Mouse (Mus musculus) embryonic facial prominence, embryonic 12.5 days (tissue): Measurements from ENCODE around the gene Cfb. TPM values are rescaled to one million over a fixed set of nuclear protein-coding genes. Genes with fewer than 3 reads are reported as not detected.

Source experiments
- ATAC-seq: fragments of 200-750 bp; cut with Nextera tagmentation; 2 replicates; pipeline ENCODE4 v1.8.0; 2017; ENCODE audit not compliant: insufficient number of reproducible peaks, insufficient read depth, low FRiP score, low TSS enrichment
- H3K27ac ChIP-seq: fragments of 300-500 bp; sonication (generic); 2 replicates; pipeline ENCODE4 v1.5.1; 2016; ENCODE audit warnings: mild to moderate bottlenecking
- H3K27me3 ChIP-seq: fragments of 300-500 bp; sonication (generic); 2 replicates; pipeline ENCODE4 v1.6.1; 2016; ENCODE audit warnings: mild to moderate bottlenecking, moderate library complexity
- H3K36me3 ChIP-seq: fragments of 300-500 bp; sonication (generic); 2 replicates; pipeline ENCODE4 v1.6.1; 2016; ENCODE audit warnings: mild to moderate bottlenecking
- H3K4me1 ChIP-seq: fragments of 300-500 bp; sonication (generic); 2 replicates; pipeline ENCODE4 v1.6.1; 2016
- H3K4me2 ChIP-seq: fragments of 300-500 bp; sonication (generic); replicated peaks from 2 replicates; pipeline ENCODE4 v1.6.1; 2016; ENCODE audit warnings: mild to moderate bottlenecking, moderate library complexity
- H3K4me3 ChIP-seq: fragments of 300-500 bp; sonication (generic); 2 replicates; pipeline ENCODE4 v1.5.1; 2016; ENCODE audit warnings: mild to moderate bottlenecking
- H3K9ac ChIP-seq: fragments of 300-500 bp; sonication (generic); 2 replicates; pipeline ENCODE4 v1.6.1; 2016; ENCODE audit warnings: mild to moderate bottlenecking, moderate library complexity
- H3K9me3 ChIP-seq: fragments of 300-500 bp; sonication (generic); 2 replicates; pipeline ENCODE4 v1.6.1; 2016; ENCODE audit warnings: mild to moderate bottlenecking, moderate library complexity
- WGBS: fragments of 180-500 bp; shearing (Covaris S2); methylation state at CpG from one replicate; pipeline ENCODE4 v1.1.7; 2016; 5-methylcytosine and 5-hydroxymethylcytosine counted together
- polyA plus RNA-seq: library from polyadenylated mRNA; unstranded; fragments of >200 nt; fragmentation: Nextera tagmentation; extraction: Ambion mirVana; gene quantifications from 2 replicates; pipeline ENCODE4 v1.2.1, GENCODE M21; 2016

Gene Cfb
- polyA plus RNA-seq, 1 experiment from 2014 or later, result 1.1 TPM

- peaks cover 56% of the 10 kb centered on the region for H3K36me3 ChIP-seq
- 2% methylated on average over 25 of the region's 25 CpGs for WGBS
- peak overlapping the region; percentile 70 for H3K9ac ChIP-seq
- no peaks in the 10 kb centered on the region for H3K9me3 ChIP-seq
- H3K27me3 ChIP-seq, result no peaks in the 10 kb centered on the region
- H3K4me3 ChIP-seq, result peak overlapping the region; percentile 61
- ATAC-seq, result peak; percentile 16
- peak overlapping the region; percentile 24; the same call in 1 of the 2 replicates for H3K27ac ChIP-seq
- peaks cover 17% of the 10 kb centered on the region for H3K4me1 ChIP-seq
- peak overlapping the region; percentile 83 for H3K4me2 ChIP-seq
Measured at GRCm38 (mm10) chr17:34850517-34851125, 11.7 kb downstream of the Cfb start.

DNA sequence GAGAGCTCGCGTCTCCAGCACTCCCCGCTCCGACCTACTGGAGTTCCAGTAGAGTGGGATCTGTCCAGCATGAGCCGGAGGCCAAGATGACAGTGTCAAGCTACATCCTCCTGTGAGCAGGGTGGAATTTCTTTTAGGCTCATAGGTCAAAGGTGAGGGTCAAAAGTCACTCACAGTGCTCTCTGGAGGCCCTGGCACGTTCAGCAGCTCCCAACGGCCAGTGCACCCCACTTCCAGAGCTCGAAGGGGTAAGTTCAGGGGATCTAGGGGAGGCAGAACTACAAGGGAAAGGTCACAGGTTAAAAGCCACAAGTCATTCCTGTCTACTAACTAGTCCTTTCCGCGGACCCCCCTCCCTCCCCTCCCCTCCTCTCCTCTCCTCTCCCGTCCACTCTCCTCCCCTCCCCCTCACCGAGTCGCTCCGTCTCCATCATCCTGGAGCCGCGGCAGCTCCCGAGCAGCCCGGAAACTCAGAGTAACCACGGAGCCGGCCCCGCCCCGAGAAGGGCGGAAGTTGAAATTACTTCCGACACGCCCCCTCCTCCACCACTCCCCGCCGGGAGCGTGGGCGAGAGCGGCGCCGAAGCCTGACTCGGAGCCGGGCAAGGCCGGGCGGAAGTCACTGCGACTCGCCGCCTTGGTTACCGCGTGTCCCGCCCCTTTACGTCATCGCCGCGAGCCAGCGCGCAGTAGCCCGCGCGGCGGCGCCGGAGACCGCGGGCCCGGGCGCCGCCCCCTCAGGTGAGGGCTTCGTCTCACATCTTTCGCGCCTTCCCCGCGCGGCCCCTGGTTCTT, 12.4 kb downstream of the Cfb start, which contains the start of the genes Skiv2l and Nelfe:
Gene Skiv2l (minus strand): TSS at position 489 of the 795 bp plus-strand sequence.
Gene Nelfe (plus strand): TSS at position 670 of the 795 bp plus-strand sequence.
- peak within 1 kb of the TSS; percentile 24; the same call in 1 of the 2 replicates for H3K27ac ChIP-seq
- no peaks in the 10 kb centered on the region for H3K27me3 ChIP-seq
- H3K4me1 ChIP-seq, result peaks cover 17% of the 10 kb centered on the region
- peak within 1 kb of the TSS; percentile 70 for H3K9ac ChIP-seq
- no peaks in the 10 kb centered on the region for H3K9me3 ChIP-seq
- WGBS, result under 1% methylated on average over 61 of the region's 65 CpGs
- peak; percentile 94 for ATAC-seq
- peaks cover 59% of the 10 kb centered on the region for H3K36me3 ChIP-seq
- peak within 1 kb of the TSS; percentile 83 for H3K4me2 ChIP-seq
- H3K4me3 ChIP-seq, result peak within 1 kb of the TSS; percentile 61

- no peak for ATAC-seq
- H3K4me3 ChIP-seq, result no peak overlapping the region
- no peaks in the 10 kb centered on the region for H3K9me3 ChIP-seq
- no peak overlapping the region for H3K27ac ChIP-seq
- 90% methylated on average over 7 of the region's 7 CpGs for WGBS
- peaks cover 17% of the 10 kb centered on the region for H3K4me1 ChIP-seq
- H3K36me3 ChIP-seq, result peaks cover 58% of the 10 kb centered on the region
- no peak overlapping the region for H3K9ac ChIP-seq
- H3K27me3 ChIP-seq, result no peaks in the 10 kb centered on the region
- H3K4me2 ChIP-seq, result no peak overlapping the region
Measured at GRCm38 (mm10) chr17:34847615-34848014, 14.7 kb downstream of the Cfb start.

- no peak for ATAC-seq
- Histone ChIP-seq H3K4me2 (no peak overlapping the region), H3K36me3 (peaks cover 58% of the 10 kb centered on the region), H3K27ac (no peak overlapping the region), H3K9me3 (no peaks in the 10 kb centered on the region), H3K9ac (no peak overlapping the region), H3K4me1 (peaks cover 17% of the 10 kb centered on the region), H3K27me3 (no peaks in the 10 kb centered on the region), H3K4me3 (no peak overlapping the region)
- WGBS, result 84% methylated on average over 6 of the region's 6 CpGs
Measured at GRCm38 (mm10) chr17:34847192-34847591, 15.1 kb downstream of the Cfb start.

- Histone ChIP-seq H3K27me3 (no peaks in the 10 kb centered on the region), H3K4me3 (no peak overlapping the region), H3K9ac (no peak overlapping the region), H3K4me2 (no peak overlapping the region), H3K27ac (no peak overlapping the region), H3K36me3 (peaks cover 79% of the 10 kb centered on the region), H3K4me1 (peaks cover 6% of the 10 kb centered on the region; the same call in 1 of the 2 replicates), H3K9me3 (no peaks in the 10 kb centered on the region)
- 93% methylated on average over 13 of the region's 13 CpGs for WGBS
- no peak for ATAC-seq
Measured at GRCm38 (mm10) chr17:34844884-34845283, 17.4 kb downstream of the Cfb start.

DNA sequence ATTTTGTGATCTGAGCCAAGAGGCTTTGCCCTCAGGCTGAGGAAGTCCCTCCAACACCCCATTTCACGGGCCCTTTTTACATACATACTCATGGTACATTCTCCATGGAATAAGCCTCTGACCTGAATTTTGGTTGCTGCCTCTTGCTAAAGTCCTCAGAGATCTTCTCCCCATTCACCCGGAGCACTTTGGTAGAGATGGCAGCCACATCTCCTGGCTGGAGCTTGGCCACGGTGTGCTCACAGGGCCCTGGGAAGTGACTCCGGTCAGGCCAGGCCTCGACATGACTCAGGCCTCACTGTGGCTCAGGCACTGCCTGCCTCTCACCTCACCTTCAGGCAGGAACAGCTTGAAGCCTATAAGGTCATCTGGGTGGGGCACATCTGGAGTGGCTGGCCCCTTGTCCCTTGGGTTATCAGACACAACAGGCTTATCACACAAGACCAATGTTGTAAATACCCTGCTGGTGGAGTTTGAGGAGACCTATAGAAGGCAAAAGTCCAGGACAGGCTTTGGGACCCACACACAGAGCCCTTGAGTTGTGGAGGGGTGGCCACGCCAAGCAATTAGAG, 21.5 kb downstream of the Cfb start:
- no peak overlapping the region for H3K4me2 ChIP-seq
- H3K4me1 ChIP-seq, result peaks cover 17% of the 10 kb centered on the region
- ATAC-seq, result no peak
- no peaks in the 10 kb centered on the region for H3K27me3 ChIP-seq
- H3K4me3 ChIP-seq, result no peak overlapping the region
- no peak overlapping the region for H3K9ac ChIP-seq
- no peaks in the 10 kb centered on the region for H3K9me3 ChIP-seq
- no peak overlapping the region for H3K27ac ChIP-seq
- peaks cover 72% of the 10 kb centered on the region for H3K36me3 ChIP-seq
- 82% methylated on average over 6 of the region's 6 CpGs for WGBS

- Histone ChIP-seq H3K36me3 (peaks cover 51% of the 10 kb centered on the region), H3K4me3 (0 out of 2 replicates have a peak overlapping the region, but pooled peaks have one; percentile 85)
- no peak for ATAC-seq
Measured at GRCm38 (mm10) chr17:34838785-34839184, 23.5 kb downstream of the Cfb start.

DNA sequence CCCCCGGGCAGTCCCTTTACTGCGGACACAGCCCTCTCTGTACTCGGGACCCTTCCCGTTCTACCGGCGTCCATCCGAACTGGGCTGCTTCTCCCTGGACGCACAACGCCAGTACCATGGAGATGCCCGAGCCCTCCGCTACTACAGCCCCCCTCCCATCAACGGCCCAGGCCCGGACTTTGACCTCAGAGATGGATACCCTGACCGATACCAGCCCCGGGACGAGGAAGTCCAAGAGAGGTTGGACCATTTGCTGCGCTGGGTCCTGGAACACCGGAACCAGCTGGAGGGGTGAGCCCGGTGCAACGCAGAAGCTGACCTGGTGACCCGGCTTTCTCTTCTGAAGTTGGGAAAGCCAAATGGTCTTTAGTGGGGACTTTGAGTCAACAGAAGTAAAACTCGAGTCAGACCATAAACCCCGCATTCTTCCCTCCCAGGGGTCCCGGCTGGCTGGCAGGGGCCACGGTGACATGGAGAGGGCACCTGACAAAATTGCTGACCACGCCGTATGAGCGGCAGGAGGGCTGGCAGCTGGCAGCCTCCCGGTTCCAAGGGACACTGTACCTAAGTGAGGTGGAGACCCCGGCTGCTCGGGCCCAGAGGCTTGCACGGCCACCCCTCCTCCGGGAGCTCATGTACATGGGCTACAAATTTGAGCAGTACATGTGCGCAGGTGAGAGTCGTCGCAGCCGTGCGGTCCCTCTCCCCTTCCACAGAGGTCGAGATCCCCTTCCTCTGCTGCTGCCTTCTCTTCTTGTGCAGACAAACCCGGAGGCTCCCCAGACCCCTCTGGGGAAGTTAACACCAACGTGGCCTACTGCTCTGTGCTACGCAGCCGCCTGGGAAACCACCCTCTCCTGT, 24.6 kb downstream of the Cfb start:
- peak overlapping the region; percentile 84 for H3K9ac ChIP-seq
- H3K4me2 ChIP-seq, result peak overlapping the region; percentile 99
- ATAC-seq, result no peak
- no peaks in the 10 kb centered on the region for H3K9me3 ChIP-seq
- peak overlapping the region; percentile 85 for H3K4me3 ChIP-seq
- 39% methylated on average over 43 of the region's 43 CpGs for WGBS
- peaks cover 53% of the 10 kb centered on the region for H3K36me3 ChIP-seq
- peaks cover 20% of the 10 kb centered on the region for H3K4me1 ChIP-seq
- H3K27ac ChIP-seq, result peak overlapping the region; percentile 67
- H3K27me3 ChIP-seq, result no peaks in the 10 kb centered on the region

More at GRCm38 (mm10) chr17:34838785-34839184, 23.5 kb downstream of the Cfb start:
- Histone ChIP-seq H3K4me2 (peak overlapping the region; percentile 99), H3K4me1 (peaks cover 20% of the 10 kb centered on the region), H3K9me3 (no peaks in the 10 kb centered on the region), H3K9ac (no peak overlapping the region), H3K27me3 (no peaks in the 10 kb centered on the region), H3K27ac (no peak overlapping the region)
- WGBS, result 87% methylated on average over 7 of the region's 7 CpGs

DNA sequence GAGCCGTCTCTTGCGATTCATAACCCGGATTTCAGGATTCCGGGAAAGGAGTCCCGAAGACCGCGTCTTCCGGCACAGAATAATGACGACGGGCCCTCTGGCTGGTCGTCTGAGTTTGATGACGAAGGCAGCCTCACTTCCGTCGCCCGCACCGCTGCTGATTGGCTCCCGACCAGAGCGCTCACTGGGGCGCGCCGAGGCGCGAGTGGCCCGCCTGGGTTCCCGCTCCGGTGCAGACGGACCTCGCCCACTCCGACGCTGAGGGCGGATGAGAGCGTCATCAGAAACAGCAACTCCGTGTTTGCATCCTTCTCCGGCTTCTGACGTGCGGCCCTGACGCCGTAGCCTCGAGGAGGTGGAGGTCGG, 25.5 kb downstream of the Cfb start, which contains the start of the genes Stk19 and Dxo:
Gene Stk19 (minus strand): TSS at position 90 of the 366 bp plus-strand sequence.
Gene Dxo (plus strand): TSS at position 164 of the 366 bp plus-strand sequence.
- WGBS, result under 1% methylated on average over 40 of the region's 40 CpGs
- Histone ChIP-seq H3K36me3 (peaks cover 50% of the 10 kb centered on the region), H3K4me3 (peak within 1 kb of the TSS; percentile 85)

GRCm38 (mm10) chr17:34836155-34836855, 26.0 kb downstream of the Cfb start:
- Histone ChIP-seq H3K9ac (peak overlapping the region; percentile 77), H3K27ac (peak overlapping the region; percentile 67), H3K9me3 (no peaks in the 10 kb centered on the region), H3K36me3 (peaks cover 48% of the 10 kb centered on the region), H3K4me2 (peak overlapping the region; percentile 99), H3K4me1 (peaks cover 20% of the 10 kb centered on the region), H3K4me3 (peak overlapping the region; percentile 85), H3K27me3 (no peaks in the 10 kb centered on the region)
- peak; percentile 60 for ATAC-seq
- 4% methylated on average over 48 of the region's 48 CpGs for WGBS

More for the DNA sequence above, 25.5 kb downstream of the Cfb start, which contains the start of the genes Stk19 and Dxo:
- ATAC-seq, result peak; percentile 90
- H3K9ac ChIP-seq, result peak within 1 kb of the TSS; percentile 84
- H3K9me3 ChIP-seq, result no peaks in the 10 kb centered on the region
- peak within 1 kb of the TSS; percentile 67 for H3K27ac ChIP-seq
- H3K4me2 ChIP-seq, result peak within 1 kb of the TSS; percentile 99
- H3K4me1 ChIP-seq, result peaks cover 20% of the 10 kb centered on the region
- H3K27me3 ChIP-seq, result no peaks in the 10 kb centered on the region
